Mouse (Mus musculus) right cerebral cortex, adult 18-20 months (tissue): ENCODE measurements around the gene Myo1f.
"Not testable (repeated sequence)": the region's sequence is repeated elsewhere in the genome, so short reads cannot be mapped to it uniquely, and the experiment has no call there.

Experiments
- DNase-seq: peaks from one replicate; pipeline ENCODE4 v3.0.0; 2022; ENCODE audit warnings: mixed read lengths

The Myo1f gene

GRCm38 (mm10) chr17:33586011-33586410, 30.5 kb downstream of the Myo1f start:
- DNase-seq = no peak

- no peak for DNase-seq
Observed at GRCm38 (mm10) chr17:33597271-33597670, 41.8 kb downstream of the Myo1f start.

GRCm38 (mm10) chr17:33598506-33598905, 43.0 kb downstream of the Myo1f start:
- no peak for DNase-seq

GRCm38 (mm10) chr17:33599836-33600475, 44.4 kb downstream of the Myo1f start:
- DNase-seq = no peak

GRCm38 (mm10) chr17:33600831-33601230, 45.3 kb downstream of the Myo1f start:
- DNase-seq = no peak

- DNase-seq = no peak
Observed at GRCm38 (mm10) chr17:33601947-33602346, 46.4 kb downstream of the Myo1f start.

GRCm38 (mm10) chr17:33607273-33607672, 51.8 kb downstream of the Myo1f start:
- no peak for DNase-seq

- no peak for DNase-seq
Observed at GRCm38 (mm10) chr17:33610548-33610947, 55.0 kb downstream of the Myo1f start.

GRCm38 (mm10) chr17:33613726-33614125, 58.2 kb downstream of the Myo1f start:
- not testable (repeated sequence) for DNase-seq

- DNase-seq = no peak
Observed at GRCm38 (mm10) chr17:33627281-33627680, 71.8 kb downstream of the Myo1f start.

- peak; percentile 91 for DNase-seq
Observed at GRCm38 (mm10) chr17:33628621-33629486, 73.3 kb downstream of the Myo1f start, which contains the start of gene Zfp414. TSS of gene Zfp414 (plus strand) at chr17:33629090.

- no peak for DNase-seq
Observed at GRCm38 (mm10) chr17:33629487-33630125, 74.1 kb downstream of the Myo1f start.

GRCm38 (mm10) chr17:33630171-33630895, 74.8 kb downstream of the Myo1f start:
- DNase-seq = no peak

- no peak for DNase-seq
Observed at GRCm38 (mm10) chr17:33631236-33631635, 75.7 kb downstream of the Myo1f start.

- no peak for DNase-seq
Observed at GRCm38 (mm10) chr17:33631796-33632195, 76.3 kb downstream of the Myo1f start.

- DNase-seq = peak; percentile 75
Observed at GRCm38 (mm10) chr17:33637038-33637437, 81.5 kb downstream of the Myo1f start.

- DNase-seq = no peak
Observed at GRCm38 (mm10) chr17:33637516-33638276, 82.2 kb downstream of the Myo1f start, which contains the start of gene Pram1. TSS of gene Pram1 (plus strand) at chr17:33638056.

- DNase-seq = no peak
Observed at GRCm38 (mm10) chr17:33639743-33640142, 84.2 kb downstream of the Myo1f start.

GRCm38 (mm10) chr17:33644068-33644467, 88.6 kb downstream of the Myo1f start:
- DNase-seq = no peak

GRCm38 (mm10) chr17:33645073-33645472, 89.6 kb downstream of the Myo1f start:
- DNase-seq = no peak

GRCm38 (mm10) chr17:33649781-33650475, 94.4 kb downstream of the Myo1f start:
- no peak for DNase-seq
